Mouse (Mus musculus): Measurements from ENCODE around the gene Trf. TPM values are rescaled to one million over a fixed set of nuclear protein-coding genes. Genes with fewer than 3 reads are reported as not detected.

The Trf gene
- total RNA-seq (2012; rRNA removed) (not detected in 2 replicates), total RNA-seq (2014; rRNA removed) (not detected in 2 replicates), polyA plus RNA-seq (2012; ENCODE audit: insufficient read length, low read depth) (not detected in 2 replicates)

GRCm38 (mm10) chr9:103230151-103230951, at the start of gene Trf, which contains the start of gene Gm20425:
TSS of gene Trf (minus strand) at chr9:103230444.
TSS of gene Gm20425 (minus strand) at chr9:103230307.
- dilution Hi-C loops (cut with MboI; ENCODE audit: extremely low pct_ligation_motif_present, extremely low pct_unique_long_range_greater_than_20kb, low sequenced_read_pairs): no loop called here
- Histone ChIP-seq H3K27me3 (replicated peaks) (peaks cover 31% of the 10 kb centered on the region), H3K36me3 (replicated peaks in 1 of 2; ENCODE audit: control insufficient read depth in 1 of 2, insufficient read depth in 1 of 2, low read length in 1 of 2) (no peaks in the 10 kb centered on the region), H3K27ac (ENCODE audit: insufficient read depth, low read depth) (no peak within 1 kb of the TSS), H3K4me3 (replicated peaks in 1 of 3; ENCODE audit: low read depth in 2 of 3, low read length in 2 of 3, poor library complexity in 1 of 3) (no peak within 1 kb of the TSS), H3K79me2 (replicated peaks; ENCODE audit: control insufficient read depth, extremely low read depth, insufficient read depth, poor library complexity, severe bottlenecking) (no peaks in the 10 kb centered on the region), H3K4me2 (ENCODE audit: insufficient read depth, low read depth, poor library complexity, severe bottlenecking) (no peak within 1 kb of the TSS), H3K4me1 (ENCODE audit: control insufficient read depth in 1 of 2, insufficient read depth in 2 of 2) (no peaks in the 10 kb centered on the region; a peak in 1 of 4 replicates), H3K9ac (ENCODE audit: insufficient read depth, low read depth) (no peak within 1 kb of the TSS), H3K9me3 (replicated peaks; ENCODE audit: low read length) (no peaks in the 10 kb centered on the region)
- in situ Hi-C loops (cut with MboI; ENCODE audit: low pct_ligation_motif_present, low pct_unique_long_range_greater_than_20kb, low sequenced_read_pairs): no loop called here
- TF ChIP-seq MXI1 (IDR thresholded peaks at IDR 0.05; ENCODE audit: low read depth, low read length) (no peak), IRF4 (IDR thresholded peaks at IDR 0.05; ENCODE audit: low read depth, low read length) (no peak)
- no peak for DNase-seq (ENCODE audit: extremely low read depth)

GRCm38 (mm10) chr9:103276876-103277275, 46.6 kb upstream of the Trf start:
- H3K27me3 ChIP-seq (replicated peaks): no peaks in the 10 kb centered on the region
- H3K4me3 ChIP-seq (replicated peaks in 1 of 3; ENCODE audit: low read depth in 2 of 3, low read length in 2 of 3, poor library complexity in 1 of 3): no peak overlapping the region
- no peak for TF ChIP-seq NELFE (IDR thresholded peaks at IDR 0.05; ENCODE audit: low read depth, low read length)
- TF ChIP-seq ETS1 (conservative IDR thresholded peaks at IDR 0.05; ENCODE audit: low read depth, low read length): no peak
- no peak for TF ChIP-seq HCFC1 (IDR thresholded peaks at IDR 0.05; ENCODE audit: low read depth, low read length)
- no peak for TF ChIP-seq MEF2A (IDR thresholded peaks at IDR 0.05; ENCODE audit: borderline replicate concordance, low read depth, low read length)
- no peak for TF ChIP-seq SIN3A (IDR thresholded peaks at IDR 0.05; ENCODE audit: low read length)
- TF ChIP-seq BHLHE40 (IDR thresholded peaks at IDR 0.05; ENCODE audit: low read depth, low read length): no peak
- no peak for TF ChIP-seq MAFK (IDR thresholded peaks at IDR 0.05; ENCODE audit: insufficient replicate concordance, low read length)
- TF ChIP-seq POLR2AphosphoS2 (IDR thresholded peaks at IDR 0.05; ENCODE audit: low read depth, low read length): no peak
- no peak for TF ChIP-seq JUND (conservative IDR thresholded peaks at IDR 0.05; ENCODE audit: low read depth, low read length)
- no peak for TF ChIP-seq ZMIZ1 (IDR thresholded peaks at IDR 0.05; ENCODE audit: low read depth, low read length)
- no peak for TF ChIP-seq CTCF (conservative IDR thresholded peaks at IDR 0.05 in 1 of 2, IDR thresholded peaks at IDR 0.05 in 1 of 2; ENCODE audit: low read depth in 2 of 2, low read length in 2 of 2)
- TF ChIP-seq MYC (IDR thresholded peaks at IDR 0.05; ENCODE audit: low read depth, low read length): no peak
- H3K9ac ChIP-seq (ENCODE audit: insufficient read depth, low read depth): no peak overlapping the region
- H3K9me3 ChIP-seq (replicated peaks; ENCODE audit: low read length): no peaks in the 10 kb centered on the region
- no peaks in the 10 kb centered on the region for H3K4me1 ChIP-seq (ENCODE audit: control insufficient read depth in 1 of 2, insufficient read depth in 2 of 2)
- DNase-seq (ENCODE audit: extremely low read depth): no peak
- H3K79me2 ChIP-seq (replicated peaks; ENCODE audit: control insufficient read depth, extremely low read depth, insufficient read depth, poor library complexity, severe bottlenecking): no peaks in the 10 kb centered on the region
- in situ Hi-C loops (cut with MboI; ENCODE audit: low pct_ligation_motif_present, low pct_unique_long_range_greater_than_20kb, low sequenced_read_pairs) (no loop called here), dilution Hi-C loops (cut with MboI; ENCODE audit: extremely low pct_ligation_motif_present, extremely low pct_unique_long_range_greater_than_20kb, low sequenced_read_pairs) (no loop called here)
- no peaks in the 10 kb centered on the region for H3K36me3 ChIP-seq (replicated peaks in 1 of 2; ENCODE audit: control insufficient read depth in 1 of 2, insufficient read depth in 1 of 2, low read length in 1 of 2)
- H3K27ac ChIP-seq (ENCODE audit: insufficient read depth, low read depth): no peak overlapping the region
- no peak overlapping the region for H3K4me2 ChIP-seq (ENCODE audit: insufficient read depth, low read depth, poor library complexity, severe bottlenecking)

Measured in CH12.LX (cell line).